Mouse (Mus musculus) urinary bladder, postnatal 10 days (tissue): ENCODE data around the gene Olfr97.
"Not testable (repeated sequence)": the region's sequence is repeated elsewhere in the genome, so short reads cannot be mapped to it uniquely, and the experiment has no call there.

Experiments used
- DNase-seq: peaks from one replicate; pipeline ENCODE4 v3.0.0; 2022; ENCODE audit warnings: low spot score

The Olfr97 gene

GRCm38 (mm10) chr17:37237230-37237629 lies at the start of gene Olfr97:
Gene Olfr97 (minus strand): TSS chr17:37237330.
- not testable (repeated sequence) for DNase-seq

DNA sequence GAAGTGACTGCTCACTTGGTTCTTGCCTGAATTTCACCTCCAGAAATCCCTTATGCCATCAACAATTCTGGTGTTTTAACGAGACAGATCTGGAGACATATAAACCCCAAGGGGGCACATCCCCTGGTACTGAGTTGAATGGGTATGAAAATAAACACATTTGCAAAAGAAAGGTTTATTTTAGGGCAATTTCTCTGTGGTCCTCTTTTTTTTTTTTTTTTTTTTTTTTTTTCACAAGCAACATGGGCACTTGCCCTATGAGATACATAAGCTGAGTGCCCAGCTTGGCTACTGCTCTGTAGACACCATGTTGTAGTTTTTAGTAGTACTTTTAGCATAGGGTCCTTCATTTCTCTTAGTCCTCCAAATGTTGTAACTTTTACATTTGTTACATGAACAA lies 46.2 kb upstream of the Olfr97 start, which contains the start of gene Olfr99:
Gene Olfr99 (minus strand): TSS at position 101 of the 400 bp plus-strand sequence.
- DNase-seq, result no peak

DNA sequence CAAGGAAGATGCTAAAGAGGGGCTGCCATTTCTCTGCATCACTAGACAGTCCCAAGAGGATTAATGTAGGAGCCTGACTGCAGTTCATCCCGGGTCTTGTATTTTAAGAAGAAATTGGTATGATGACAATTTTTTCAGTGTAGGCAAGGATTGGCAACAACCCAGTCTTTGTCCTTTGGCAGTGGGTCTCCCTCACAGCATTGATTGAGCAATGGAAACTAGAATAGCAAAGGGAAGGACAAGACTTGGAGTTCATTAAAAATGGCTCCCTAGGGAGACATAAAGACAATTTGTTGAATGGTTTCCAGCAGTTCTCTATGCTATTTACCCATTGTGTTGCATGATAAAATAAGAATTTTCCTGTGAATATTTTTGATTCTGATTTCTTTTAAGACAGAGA lies 43.2 kb upstream of the Olfr97 start:
- no peak for DNase-seq

GRCm38 (mm10) chr17:37276573-37276972 lies 39.4 kb upstream of the Olfr97 start:
- no peak for DNase-seq

GRCm38 (mm10) chr17:37275626-37276248 lies 38.6 kb upstream of the Olfr97 start:
- no peak for DNase-seq

GRCm38 (mm10) chr17:37270702-37271092 lies 33.6 kb upstream of the Olfr97 start:
- no peak for DNase-seq

GRCm38 (mm10) chr17:37270058-37270701 lies 33.0 kb upstream of the Olfr97 start, which contains the start of gene H2-M3:
Gene H2-M3 (plus strand): TSS chr17:37270220.
- DNase-seq, result peak; percentile 50

DNA sequence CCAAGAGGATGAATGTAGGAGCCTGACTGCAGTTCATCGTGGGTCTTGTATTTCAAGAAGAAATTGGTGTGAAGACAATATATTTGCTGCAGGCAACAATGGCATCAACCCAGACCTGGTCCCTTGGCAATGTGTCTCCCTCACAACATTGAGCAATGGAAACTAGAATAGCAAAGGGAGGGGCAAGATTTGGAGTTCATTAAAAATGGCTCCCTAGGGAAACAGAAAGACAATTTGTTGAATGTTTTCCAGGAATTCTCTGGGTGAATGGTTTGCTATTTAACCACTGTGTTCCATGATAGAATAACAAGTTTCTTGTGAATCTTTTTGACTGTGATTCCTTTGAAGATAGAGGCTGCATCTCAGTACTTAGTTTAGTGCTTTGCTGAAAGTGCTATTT lies 26.5 kb upstream of the Olfr97 start, which contains the start of gene Olfr98:
Gene Olfr98 (minus strand): TSS at position 124 of the 400 bp plus-strand sequence.
- no peak for DNase-seq

DNA sequence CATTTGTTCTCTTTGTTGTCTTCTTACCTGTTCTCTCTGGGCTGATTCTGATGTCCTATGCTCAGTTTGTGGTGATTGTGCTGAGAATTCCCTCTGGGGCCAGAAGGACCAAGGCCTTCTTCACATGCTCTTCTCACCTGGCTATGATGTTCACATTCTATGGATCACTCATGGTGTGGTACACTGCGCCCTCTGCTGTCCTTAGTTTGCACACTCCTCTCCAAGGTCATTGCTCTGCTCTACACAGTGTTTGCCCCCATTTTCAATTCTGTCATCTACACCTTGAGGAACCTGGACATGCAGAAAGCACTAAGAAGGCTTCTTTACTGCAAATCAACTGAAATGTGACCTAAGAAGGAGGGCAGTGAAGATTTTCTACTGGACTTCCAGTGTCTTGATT lies 13.4 kb upstream of the Olfr97 start:
- DNase-seq, result no peak

DNA sequence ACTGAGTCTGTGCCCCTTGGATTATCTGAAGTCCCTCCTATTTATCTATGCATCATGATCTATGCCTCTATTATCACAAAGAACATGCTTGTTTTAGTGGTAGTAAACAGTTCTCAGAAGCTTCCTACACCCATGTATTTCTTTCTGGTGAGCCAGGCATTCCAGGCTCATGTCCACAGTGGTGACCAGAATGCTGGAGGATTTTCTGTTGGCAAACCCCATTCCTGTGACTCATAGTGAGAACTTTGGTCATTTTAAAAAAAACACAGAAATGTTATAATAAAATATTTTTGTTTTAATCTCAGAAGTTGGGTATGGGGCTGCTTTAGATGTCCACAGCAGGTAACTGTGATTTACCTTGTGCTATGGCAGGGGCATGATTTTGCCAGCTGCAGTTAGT lies 12.3 kb upstream of the Olfr97 start:
- DNase-seq, result no peak

DNA sequence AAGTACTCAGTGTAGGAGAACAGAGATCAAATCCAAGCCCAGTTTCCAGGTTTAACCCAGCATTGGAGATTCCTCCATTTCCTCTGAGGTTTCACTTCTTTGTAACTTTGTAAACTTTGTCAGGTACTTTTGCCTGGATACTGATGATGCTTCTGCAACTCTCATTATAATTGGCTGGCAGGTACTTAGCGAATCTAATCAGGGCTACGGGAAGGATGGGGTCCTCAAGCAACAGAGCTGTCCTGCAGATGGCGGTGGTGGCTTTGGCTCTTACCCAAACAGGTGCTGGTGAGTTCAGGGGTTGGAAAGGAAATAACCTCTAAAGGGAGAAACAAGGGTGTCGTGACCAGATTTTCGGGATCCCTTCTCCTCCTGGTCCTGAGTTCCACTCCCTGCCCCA lies 9.6 kb upstream of the Olfr97 start:
- DNase-seq, result no peak

- no peak for DNase-seq
Observed at GRCm38 (mm10) chr17:37242198-37242597, 5.1 kb upstream of the Olfr97 start.

DNA sequence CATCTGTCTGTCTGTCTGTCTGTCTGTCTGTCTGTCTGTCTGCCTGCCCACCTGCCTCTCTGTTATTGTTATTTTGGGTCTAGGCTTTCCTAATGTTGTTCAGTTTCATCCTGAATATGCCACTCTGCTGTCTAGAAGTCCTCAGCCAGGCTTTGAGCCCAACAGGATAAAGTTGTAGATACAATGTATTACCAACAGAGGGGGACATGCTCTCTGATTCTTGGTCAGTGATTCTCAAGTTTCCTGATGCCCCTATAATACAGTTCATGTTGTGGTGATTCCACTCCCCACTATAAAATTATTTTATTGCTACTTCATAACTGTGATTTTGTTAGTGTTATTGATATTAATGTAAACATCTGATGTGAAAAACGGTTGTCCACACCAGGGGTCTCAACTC lies 15.3 kb downstream of the Olfr97 start:
- no peak for DNase-seq

DNA sequence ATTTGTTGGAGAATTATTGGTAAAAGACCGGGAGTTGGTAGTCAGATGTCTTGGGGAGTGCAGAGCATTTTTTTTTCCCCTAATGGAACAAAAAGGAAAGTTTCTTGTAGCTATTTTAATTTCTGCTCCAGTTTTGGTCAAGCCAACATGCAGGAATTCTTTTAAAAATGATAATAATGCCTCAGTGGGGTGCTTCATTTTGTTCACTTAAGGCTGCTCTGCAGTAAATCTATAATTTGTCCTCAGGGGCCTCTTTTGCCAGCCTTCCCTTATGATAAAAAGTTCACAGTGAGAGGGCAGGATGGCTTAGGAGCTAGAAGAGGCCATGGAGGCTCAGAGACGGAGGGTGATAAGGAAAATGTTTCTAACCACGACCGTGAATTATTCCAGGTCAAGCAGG lies 17.3 kb downstream of the Olfr97 start, which contains the start of gene Olfr96:
Gene Olfr96 (plus strand): TSS at position 301 of the 400 bp plus-strand sequence.
- no peak for DNase-seq

GRCm38 (mm10) chr17:37218486-37218885 lies 18.6 kb downstream of the Olfr97 start:
- DNase-seq, result no peak

DNA sequence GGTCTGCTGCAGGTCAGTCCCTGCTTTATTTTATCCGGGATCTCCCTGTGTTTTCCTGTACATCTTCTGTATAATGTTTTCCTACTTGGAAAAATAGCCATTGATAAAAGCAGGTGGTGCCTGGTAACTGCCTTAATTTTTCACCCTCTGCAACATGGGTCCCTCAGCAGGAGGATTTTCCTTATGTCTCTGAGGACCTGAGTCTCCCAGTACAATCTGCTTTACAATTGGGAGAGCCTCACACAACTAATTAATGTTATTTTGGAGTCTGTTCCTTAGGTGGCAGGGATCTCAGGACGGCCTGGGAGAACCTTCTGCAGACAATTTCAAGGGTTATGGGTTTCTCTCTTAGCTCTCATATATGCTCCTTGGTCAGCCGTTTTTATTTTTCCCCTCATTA lies 24.1 kb downstream of the Olfr97 start, which contains the start of gene Olfr95:
Gene Olfr95 (minus strand): TSS at position 101 of the 400 bp plus-strand sequence.
- no peak for DNase-seq

DNA sequence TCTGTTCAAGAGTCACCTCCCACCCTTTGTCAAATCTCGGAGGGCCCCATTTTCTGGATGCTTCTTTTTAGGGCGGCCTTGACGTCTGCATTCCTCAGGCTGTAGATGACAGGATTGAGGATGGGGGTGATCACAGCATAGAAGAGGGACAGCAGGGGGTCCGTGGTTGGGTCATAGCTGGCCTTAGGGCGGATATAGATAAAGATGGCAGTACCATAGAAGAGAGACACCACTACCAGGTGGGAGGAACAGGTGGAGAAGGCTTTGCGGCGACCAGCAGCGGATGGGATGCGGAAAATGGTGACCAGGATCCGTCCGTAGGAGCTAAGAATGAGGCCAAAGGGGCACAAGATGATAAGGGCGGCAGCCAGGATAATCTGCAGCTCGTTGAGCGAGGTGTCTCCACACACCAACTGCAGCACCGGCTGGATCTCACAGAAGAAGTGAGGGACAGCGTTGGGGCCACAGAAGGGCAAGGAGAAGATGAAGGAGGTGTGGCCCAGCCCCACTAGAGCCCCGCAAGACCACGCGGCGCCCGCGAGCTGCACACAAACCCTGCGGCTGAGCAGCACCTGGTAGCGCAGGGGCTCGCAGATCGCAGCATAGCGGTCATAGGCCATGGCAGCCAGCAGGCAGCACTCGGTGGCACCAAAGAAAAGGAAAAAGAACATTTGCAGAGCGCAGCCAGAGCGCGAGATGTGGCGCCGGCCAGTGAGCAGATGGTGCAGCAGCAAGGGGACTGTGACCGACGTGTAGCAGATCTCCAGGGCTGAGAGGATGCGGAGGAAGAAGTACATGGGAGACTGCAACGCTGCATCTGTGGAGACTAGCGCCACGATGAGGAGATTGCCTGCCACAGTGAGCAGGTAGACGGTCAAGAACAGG lies 26.0 kb downstream of the Olfr97 start:
- DNase-seq, result no peak

- DNase-seq, result no peak
Observed at GRCm38 (mm10) chr17:37203917-37204236, 33.3 kb downstream of the Olfr97 start.

DNA sequence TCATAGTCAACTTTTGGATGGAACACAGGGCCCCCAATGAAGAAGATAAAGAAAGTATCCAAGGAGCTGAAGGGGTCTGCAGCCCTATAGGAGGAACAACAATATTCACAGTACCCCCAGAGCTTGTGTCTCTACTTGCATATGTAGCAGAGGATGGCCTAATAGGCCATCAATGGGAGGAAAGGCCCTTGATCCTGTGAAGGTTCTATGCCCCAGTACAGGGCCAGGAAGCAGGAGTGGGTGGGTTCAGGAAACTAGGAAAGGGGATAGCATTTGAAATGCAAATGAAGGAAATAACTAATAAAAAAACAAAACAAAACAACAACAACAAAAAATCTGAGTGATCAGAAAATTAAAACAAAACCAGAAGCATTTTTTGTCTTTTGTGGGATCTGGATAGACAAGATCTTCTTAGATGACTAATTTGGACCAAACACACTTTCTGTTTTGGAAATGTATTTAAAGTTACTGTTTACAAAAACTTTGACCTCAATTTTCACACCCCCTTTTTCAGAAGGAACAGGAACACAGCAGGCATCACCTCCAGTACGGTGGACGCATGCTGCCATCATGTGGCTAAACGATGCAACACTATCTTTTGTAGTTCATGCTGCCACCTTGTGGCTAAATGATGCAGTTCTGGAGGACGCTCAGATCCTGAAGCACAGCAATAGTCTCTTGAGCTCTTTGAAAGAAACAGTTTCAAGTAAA lies 33.8 kb downstream of the Olfr97 start:
- peak; percentile 39 for DNase-seq

GRCm38 (mm10) chr17:37200894-37201293 lies 36.2 kb downstream of the Olfr97 start, which contains the start of gene Olfr94:
Gene Olfr94 (minus strand): TSS chr17:37200994.
- DNase-seq, result no peak

GRCm38 (mm10) chr17:37196845-37197724 lies 40.0 kb downstream of the Olfr97 start:
- DNase-seq, result no peak
